Mouse (Mus musculus): ENCODE results near the gene Tcfl5. TPM values are rescaled to one million over a fixed set of nuclear protein-coding genes. Genes with fewer than 3 reads are reported as not detected.

The Tcfl5 gene
- polyA plus RNA-seq, 2 experiments: 0.70 to 1.8 TPM

GRCm38 (mm10) chr2:180583154-180583507 is 59.4 kb downstream of the Tcfl5 start:
- Histone ChIP-seq H3K4me1 (ENCODE audit: control insufficient read depth, insufficient read depth, low read length) (peaks cover 9% of the 10 kb centered on the region), H3K27ac (replicated peaks; ENCODE audit: low read depth, low read length) (no peak overlapping the region), H3K36me3 (ENCODE audit: control insufficient read depth, insufficient read depth, low read length) (peaks cover 25% of the 10 kb centered on the region), H3K27me3 (ENCODE audit: control insufficient read depth, insufficient read depth, low read length) (no peaks in the 10 kb centered on the region; the same call in 1 of the 2 replicates), H3K9me3 (ENCODE audit: control insufficient read depth, low read length) (no peaks in the 10 kb centered on the region), H3K9ac (ENCODE audit: low read depth, low read length, severe bottlenecking) (peak overlapping the region; percentile 93), H3K4me3 (replicated peaks; ENCODE audit: low read length) (peak overlapping the region; percentile 88), H3K4me2 (replicated peaks; ENCODE audit: low read depth, low read length, severe bottlenecking) (peak overlapping the region; percentile 91)
- no peak for DNase-seq (ENCODE audit: low spot score)
- TF ChIP-seq POLR2A (IDR thresholded peaks at IDR 0.05; ENCODE audit: borderline replicate concordance, extremely low read depth, insufficient read depth, insufficient read length): no peak
- ATAC-seq (ENCODE audit: low FRiP score, low read depth): peak; percentile 13; the same call in 1 of the 2 replicates
- WGBS: 25% methylated on average over 7 of the region's 7 CpGs

DNA sequence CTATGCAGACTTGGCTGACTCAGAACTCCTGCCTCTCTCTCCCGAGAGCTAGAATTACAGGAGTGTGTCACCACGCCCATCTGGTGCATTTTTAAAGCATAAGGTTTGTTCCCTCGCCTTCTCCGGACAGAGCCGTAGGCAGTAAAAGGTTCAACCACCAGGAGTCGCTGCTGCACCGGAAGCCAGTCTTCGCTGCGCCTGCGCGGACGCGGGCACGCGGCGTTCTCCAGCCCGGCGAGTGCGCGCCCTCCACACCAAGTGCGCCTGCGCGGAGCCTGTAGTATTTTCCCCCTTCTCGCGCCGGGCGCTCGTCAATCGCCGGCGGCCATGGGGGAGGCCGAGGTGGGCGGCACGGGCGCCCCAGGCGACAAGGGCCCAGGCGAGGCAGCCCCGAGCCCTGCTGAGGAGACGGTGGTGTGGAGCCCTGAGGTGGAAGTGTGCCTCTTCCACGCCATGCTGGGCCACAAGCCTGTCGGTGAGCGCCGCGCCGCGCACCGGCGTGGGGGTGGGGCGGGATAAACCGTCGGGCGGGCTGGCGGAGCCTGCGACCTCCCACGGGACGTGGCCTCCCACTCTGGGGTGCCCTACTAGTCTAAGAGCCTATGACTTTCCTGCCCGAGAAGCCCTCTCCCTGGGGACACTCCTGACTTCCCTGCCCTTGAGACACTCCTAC is 59.9 kb downstream of the Tcfl5 start:
- TF ChIP-seq POLR2A (IDR thresholded peaks at IDR 0.05; ENCODE audit: borderline replicate concordance, extremely low read depth, insufficient read depth, insufficient read length): 0 out of 2 replicates have a peak, but pooled peaks have one; percentile 56
- peak overlapping the region; percentile 91 for H3K4me2 ChIP-seq (replicated peaks; ENCODE audit: low read depth, low read length, severe bottlenecking)
- H3K27me3 ChIP-seq (ENCODE audit: control insufficient read depth, insufficient read depth, low read length): no peaks in the 10 kb centered on the region; the same call in 1 of the 2 replicates
- 0% methylated on average over 51 of the region's 57 CpGs for WGBS
- H3K4me1 ChIP-seq (ENCODE audit: control insufficient read depth, insufficient read depth, low read length): peaks cover 9% of the 10 kb centered on the region
- H3K9me3 ChIP-seq (ENCODE audit: control insufficient read depth, low read length): no peaks in the 10 kb centered on the region
- H3K36me3 ChIP-seq (ENCODE audit: control insufficient read depth, insufficient read depth, low read length): peaks cover 25% of the 10 kb centered on the region
- ATAC-seq (ENCODE audit: low FRiP score, low read depth) (peak; percentile 89), DNase-seq (ENCODE audit: low spot score) (peak; percentile 94)
- H3K27ac ChIP-seq (replicated peaks; ENCODE audit: low read depth, low read length): peak overlapping the region; percentile 68; the same call in 1 of the 2 replicates
- H3K9ac ChIP-seq (ENCODE audit: low read depth, low read length, severe bottlenecking): peak overlapping the region; percentile 93
- H3K4me3 ChIP-seq (replicated peaks; ENCODE audit: low read length): peak overlapping the region; percentile 88

- Histone ChIP-seq H3K4me3 (replicated peaks; ENCODE audit: low read length) (no peak within 1 kb of the TSS), H3K9ac (ENCODE audit: low read depth, low read length, severe bottlenecking) (no peak within 1 kb of the TSS), H3K27ac (replicated peaks; ENCODE audit: low read depth, low read length) (no peak within 1 kb of the TSS), H3K27me3 (ENCODE audit: control insufficient read depth, insufficient read depth, low read length) (no peaks in the 10 kb centered on the region; the same call in 1 of the 2 replicates), H3K9me3 (ENCODE audit: control insufficient read depth, low read length) (no peaks in the 10 kb centered on the region), H3K36me3 (ENCODE audit: control insufficient read depth, insufficient read depth, low read length) (peaks cover 19% of the 10 kb centered on the region), H3K4me1 (ENCODE audit: control insufficient read depth, insufficient read depth, low read length) (peaks cover 9% of the 10 kb centered on the region), H3K4me2 (replicated peaks; ENCODE audit: low read depth, low read length, severe bottlenecking) (no peak within 1 kb of the TSS)
- ATAC-seq (ENCODE audit: low FRiP score, low read depth): no peak
- TF ChIP-seq POLR2A (IDR thresholded peaks at IDR 0.05; ENCODE audit: borderline replicate concordance, extremely low read depth, insufficient read depth, insufficient read length): no peak
- WGBS: 75% methylated on average over 3 of the region's 3 CpGs
- DNase-seq (ENCODE audit: low spot score): no peak
Observed at GRCm38 (mm10) chr2:180581002-180581401, 61.5 kb downstream of the Tcfl5 start, which contains the start of gene Mrgbp. Mrgbp (plus strand) TSS chr2:180581304.

DNA sequence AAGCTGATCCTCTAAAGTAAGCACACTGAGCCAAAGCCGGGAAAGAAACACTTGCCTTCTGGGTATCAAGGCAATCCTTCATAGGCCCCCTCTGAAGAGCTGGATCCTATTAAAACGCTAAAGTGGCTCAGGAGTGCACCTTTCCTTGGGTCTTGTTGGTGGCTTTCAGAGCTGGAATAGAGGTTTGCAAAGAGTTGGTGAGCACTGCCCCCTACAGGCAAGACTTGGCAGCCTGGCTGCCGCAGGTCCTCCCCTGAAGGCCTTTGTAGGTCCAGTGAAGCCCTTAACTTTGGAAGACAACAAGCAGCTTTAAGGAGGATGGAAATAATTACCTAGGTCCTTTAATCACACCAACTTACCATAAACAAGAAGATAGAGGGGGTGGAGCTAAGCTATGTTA is 63.8 kb downstream of the Tcfl5 start:
- H3K36me3 ChIP-seq (ENCODE audit: control insufficient read depth, insufficient read depth, low read length): no peaks in the 10 kb centered on the region
- H3K9ac ChIP-seq (ENCODE audit: low read depth, low read length, severe bottlenecking): no peak overlapping the region
- H3K4me3 ChIP-seq (replicated peaks; ENCODE audit: low read length): no peak overlapping the region
- TF ChIP-seq POLR2A (IDR thresholded peaks at IDR 0.05; ENCODE audit: borderline replicate concordance, extremely low read depth, insufficient read depth, insufficient read length): no peak
- peaks cover 7% of the 10 kb centered on the region for H3K4me1 ChIP-seq (ENCODE audit: control insufficient read depth, insufficient read depth, low read length)
- WGBS: 2% methylated on average over 3 of the region's 3 CpGs
- H3K27me3 ChIP-seq (ENCODE audit: control insufficient read depth, insufficient read depth, low read length): no peaks in the 10 kb centered on the region; the same call in 1 of the 2 replicates
- H3K4me2 ChIP-seq (replicated peaks; ENCODE audit: low read depth, low read length, severe bottlenecking): no peak overlapping the region
- ATAC-seq (ENCODE audit: low FRiP score, low read depth): no peak
- DNase-seq (ENCODE audit: low spot score): peak; percentile 78
- no peaks in the 10 kb centered on the region for H3K9me3 ChIP-seq (ENCODE audit: control insufficient read depth, low read length)
- H3K27ac ChIP-seq (replicated peaks; ENCODE audit: low read depth, low read length): no peak overlapping the region

GRCm38 (mm10) chr2:180576482-180576881 is 66.0 kb downstream of the Tcfl5 start:
- TF ChIP-seq POLR2A (IDR thresholded peaks at IDR 0.05; ENCODE audit: borderline replicate concordance, extremely low read depth, insufficient read depth, insufficient read length): no peak
- Histone ChIP-seq H3K9me3 (ENCODE audit: control insufficient read depth, low read length) (no peaks in the 10 kb centered on the region), H3K4me2 (replicated peaks; ENCODE audit: low read depth, low read length, severe bottlenecking) (no peak overlapping the region), H3K27ac (replicated peaks; ENCODE audit: low read depth, low read length) (no peak overlapping the region), H3K4me1 (ENCODE audit: control insufficient read depth, insufficient read depth, low read length) (no peaks in the 10 kb centered on the region), H3K4me3 (replicated peaks; ENCODE audit: low read length) (no peak overlapping the region), H3K27me3 (ENCODE audit: control insufficient read depth, insufficient read depth, low read length) (no peaks in the 10 kb centered on the region; the same call in 1 of the 2 replicates), H3K9ac (ENCODE audit: low read depth, low read length, severe bottlenecking) (no peak overlapping the region), H3K36me3 (ENCODE audit: control insufficient read depth, insufficient read depth, low read length) (no peaks in the 10 kb centered on the region)
- ATAC-seq (ENCODE audit: low FRiP score, low read depth): no peak
- no peak for DNase-seq (ENCODE audit: low spot score)
- WGBS: 67% methylated on average over 4 of the region's 4 CpGs

Other genes starting within 250 kb of the Tcfl5 start
- gene Slco4a1, start 186.5 kb downstream of the Tcfl5 start, polyA plus RNA-seq (2012; rRNA removed): 0.87 and 1.1 TPM in 2 replicates
- 0.41 and 0.54 TPM in 2 replicates for gene Slco4a1, start 186.5 kb downstream of the Tcfl5 start, polyA plus RNA-seq (2014; fragmentation: Nextera tagmentation; extraction: Ambion mirVana)
- gene Ntsr1, start 142.7 kb downstream of the Tcfl5 start, polyA plus RNA-seq (2012; rRNA removed): 0.52 and 0.77 TPM in 2 replicates
- 0.40 TPM in 2 replicates for gene Ntsr1, start 142.7 kb downstream of the Tcfl5 start, polyA plus RNA-seq (2014; fragmentation: Nextera tagmentation; extraction: Ambion mirVana)
- gene Mrgbp, start 61.4 kb downstream of the Tcfl5 start, polyA plus RNA-seq (2012; rRNA removed): 46.6 and 52.2 TPM in 2 replicates
- 30.5 and 31.9 TPM in 2 replicates for gene Mrgbp, start 61.4 kb downstream of the Tcfl5 start, polyA plus RNA-seq (2014; fragmentation: Nextera tagmentation; extraction: Ambion mirVana)
- gene Ogfr, start 53.5 kb downstream of the Tcfl5 start, polyA plus RNA-seq (2012; rRNA removed): 67.5 and 78.6 TPM in 2 replicates
- 71.4 and 84.5 TPM in 2 replicates for gene Ogfr, start 53.5 kb downstream of the Tcfl5 start, polyA plus RNA-seq (2014; fragmentation: Nextera tagmentation; extraction: Ambion mirVana)
- gene Col9a3, start 44.9 kb downstream of the Tcfl5 start, polyA plus RNA-seq (2012; rRNA removed): 612 and 663 TPM in 2 replicates
- gene Col9a3, start 44.9 kb downstream of the Tcfl5 start, polyA plus RNA-seq (2014; fragmentation: Nextera tagmentation; extraction: Ambion mirVana): 334 and 360 TPM in 2 replicates
- 28.9 and 39.7 TPM in 2 replicates for gene Dido1, start 67.3 kb upstream of the Tcfl5 start, polyA plus RNA-seq (2012; rRNA removed)
- 26.4 and 31.4 TPM in 2 replicates for gene Dido1, start 67.3 kb upstream of the Tcfl5 start, polyA plus RNA-seq (2014; fragmentation: Nextera tagmentation; extraction: Ambion mirVana)
- gene Gid8, start 67.4 kb upstream of the Tcfl5 start, polyA plus RNA-seq (2012; rRNA removed): 58.9 and 64.0 TPM in 2 replicates
- 69.9 and 71.9 TPM in 2 replicates for gene Gid8, start 67.4 kb upstream of the Tcfl5 start, polyA plus RNA-seq (2014; fragmentation: Nextera tagmentation; extraction: Ambion mirVana)
- gene Slc17a9, start 82.6 kb upstream of the Tcfl5 start, polyA plus RNA-seq (2012; rRNA removed): 3.4 and 5.9 TPM in 2 replicates
- 1.7 and 2.2 TPM in 2 replicates for gene Slc17a9, start 82.6 kb upstream of the Tcfl5 start, polyA plus RNA-seq (2014; fragmentation: Nextera tagmentation; extraction: Ambion mirVana)
- gene Bhlhe23, start 134.2 kb upstream of the Tcfl5 start, polyA plus RNA-seq (2012; rRNA removed): not detected in 2 replicates
- not detected in 2 replicates for gene Bhlhe23, start 134.2 kb upstream of the Tcfl5 start, polyA plus RNA-seq (2014; fragmentation: Nextera tagmentation; extraction: Ambion mirVana)